In the genomic region with DNA sequence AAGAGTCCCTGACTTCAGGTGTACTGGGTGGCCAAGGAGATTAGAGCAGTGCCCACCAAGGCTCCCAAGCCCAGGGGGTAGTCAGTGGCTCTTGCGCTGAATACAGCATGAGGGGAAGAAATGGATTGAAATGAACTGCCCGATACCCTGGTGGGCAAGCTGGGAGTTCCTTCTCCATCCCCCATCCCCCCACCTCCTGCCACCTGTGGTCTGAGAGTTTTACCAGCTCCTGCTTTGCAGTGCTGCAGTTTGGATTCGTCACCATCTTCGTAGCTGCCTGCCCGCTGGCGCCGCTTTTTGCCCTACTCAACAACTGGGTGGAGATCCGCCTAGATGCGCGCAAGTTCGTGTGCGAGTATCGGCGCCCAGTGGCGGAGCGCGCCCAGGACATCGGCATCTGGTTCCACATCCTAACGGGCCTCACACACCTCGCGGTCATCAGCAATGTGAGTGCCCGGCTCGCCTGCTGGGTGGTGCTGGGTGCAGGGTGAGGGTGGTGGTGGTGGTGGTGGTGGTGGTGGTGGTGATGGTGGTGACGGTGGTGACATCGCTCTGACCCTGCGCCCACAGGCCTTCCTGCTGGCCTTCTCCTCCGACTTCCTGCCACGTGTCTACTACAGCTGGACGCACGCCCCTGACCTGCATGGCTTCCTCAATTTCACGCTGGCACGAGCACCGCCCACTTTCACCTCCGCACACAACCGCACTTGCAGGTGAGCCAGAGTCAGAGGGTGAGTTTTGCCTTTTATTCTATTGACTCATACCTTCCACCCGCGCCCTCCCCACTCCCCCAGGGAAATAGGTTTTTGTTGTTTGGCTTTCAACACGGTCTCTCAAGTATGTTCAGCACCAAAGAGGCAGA, we compare ENCODE assay signal across 8 mouse cellular contexts. TPM values are rescaled to one million over a fixed set of nuclear protein-coding genes. Genes with fewer than 3 reads are reported as not detected.
DNase-seq lines count a peak whose midpoint lies in the region; ATAC-seq and TF ChIP-seq lines count a peak whose summit lies in the region.

No protein-coding gene starts in this region.

- no peaks in the 10 kb centered on the region for H3K9me3 ChIP-seq in hindbrain, embryonic 10.5 days
- no peaks in the 10 kb centered on the region for H3K9me3 ChIP-seq in neural tube, embryonic 13.5 days

- H3K36me3 ChIP-seq in hindbrain, embryonic 10.5 days, result peaks cover 11% of the 10 kb centered on the region
- peaks cover 10% of the 10 kb centered on the region for H3K36me3 ChIP-seq in neural tube, embryonic 13.5 days

- no peak for TF ChIP-seq POLR2A in bone marrow macrophage, adult 2 months (IDR thresholded peaks at IDR 0.05; ENCODE audit: borderline replicate concordance, low read depth, low read length)

- DNase-seq in layer of hippocampus, adult 2 months (ENCODE audit: low spot score in 2 of 2), result no peak
- no peak for DNase-seq in layer of hippocampus, adult 9-10 months (ENCODE audit: low spot score)
- peak; percentile 13 for DNase-seq in hindbrain, embryonic 10.5 days (ENCODE audit: low spot score)
- DNase-seq in lung, adult 18-20 months, result peak; percentile 59 to 63
- no peak for DNase-seq in cerebellum, postnatal 36 days

- H3K27ac ChIP-seq in layer of hippocampus, adult 2 months, result no peak overlapping the region
- H3K27ac ChIP-seq in bone marrow macrophage, adult 2 months (ENCODE audit: insufficient read depth, low read depth, low read length), result no peak overlapping the region
- H3K27ac ChIP-seq in hindbrain, embryonic 10.5 days, result no peak overlapping the region
- H3K27ac ChIP-seq in neural tube, embryonic 13.5 days (replicated peaks), result no peak overlapping the region

- ATAC-seq in neural tube, embryonic 13.5 days (ENCODE audit: low read depth), result no peak
- ATAC-seq in cerebellum, adult (ENCODE audit: insufficient number of reproducible peaks, low FRiP score, low TSS enrichment), result no peak

- peak overlapping the region; percentile 45 for H3K4me2 ChIP-seq in neural tube, embryonic 13.5 days

- WGBS in hindbrain, embryonic 10.5 days, result 21% methylated on average over 38 of the region's 38 CpGs
- WGBS in neural tube, embryonic 13.5 days, result 24% methylated on average over 38 of the region's 38 CpGs

- H3K4me3 ChIP-seq in layer of hippocampus, adult 2 months, result peak overlapping the region; percentile 9; the same call in 1 of the 2 replicates
- peak overlapping the region; percentile 32 for H3K4me3 ChIP-seq in bone marrow macrophage, adult 2 months (ENCODE audit: insufficient read depth, low read length)
- peak overlapping the region; percentile 36 for H3K4me3 ChIP-seq in hindbrain, embryonic 10.5 days
- peak overlapping the region; percentile 12 for H3K4me3 ChIP-seq in neural tube, embryonic 13.5 days

- no peaks in the 10 kb centered on the region; the same call in 1 of the 2 replicates for H3K4me1 ChIP-seq in bone marrow macrophage, adult 2 months (ENCODE audit: control insufficient read depth, insufficient read depth, low read length)
- H3K4me1 ChIP-seq in hindbrain, embryonic 10.5 days (replicated peaks), result peaks cover 12% of the 10 kb centered on the region
- H3K4me1 ChIP-seq in neural tube, embryonic 13.5 days (replicated peaks), result no peaks in the 10 kb centered on the region

- no peak for TF ChIP-seq CTCF in layer of hippocampus, adult 2 months (conservative IDR thresholded peaks at IDR 0.05)
- no peak for TF ChIP-seq CTCF in bone marrow macrophage, adult 2 months (IDR thresholded peaks at IDR 0.05; ENCODE audit: low read depth, low read length)

- H3K27me3 ChIP-seq in hindbrain, embryonic 10.5 days (ENCODE audit: insufficient read depth, poor library complexity, severe bottlenecking), result peaks cover 27% of the 10 kb centered on the region; the same call in 1 of the 2 replicates
- no peaks in the 10 kb centered on the region for H3K27me3 ChIP-seq in neural tube, embryonic 13.5 days

- no peak overlapping the region for H3K9ac ChIP-seq in neural tube, embryonic 13.5 days

RNA-seq across cellular contexts. Expression of gene Ano7, which starts 27.7 kb away (rescaled TPM):
- total RNA-seq in layer of hippocampus, adult 2 months (2021), result not detected
- polyA plus RNA-seq in bone marrow macrophage, adult 2 months (2012; ENCODE audit: insufficient read depth, insufficient read length, missing spikeins), result 0.64 TPM in 1 of 2 replicates, not detected in the other
- polyA plus RNA-seq in hindbrain, embryonic 10.5 days (2016; fragmentation: Nextera tagmentation; extraction: Ambion mirVana), result 0.07 and 0.29 TPM in 2 replicates
- polyA plus RNA-seq in neural tube, embryonic 13.5 days (2015; fragmentation: Nextera tagmentation; extraction: Ambion mirVana), result 0.12 and 0.28 TPM in 2 replicates

RNA-seq across cellular contexts. Expression of gene Pask, which starts 58.1 kb away (rescaled TPM):
- total RNA-seq in layer of hippocampus, adult 2 months (2021), result 1 to 10 TPM; 4.1 to 7.2 TPM
- polyA plus RNA-seq in bone marrow macrophage, adult 2 months (2012; ENCODE audit: insufficient read depth, insufficient read length, missing spikeins), result 3.8 and 4.6 TPM in 2 replicates
- polyA plus RNA-seq in hindbrain, embryonic 10.5 days (2016; fragmentation: Nextera tagmentation; extraction: Ambion mirVana), result 19.7 and 29.7 TPM in 2 replicates
- polyA plus RNA-seq in neural tube, embryonic 13.5 days (2015; fragmentation: Nextera tagmentation; extraction: Ambion mirVana), result 4.6 and 7.1 TPM in 2 replicates

RNA-seq across cellular contexts. Expression of gene Ppp1r7, which starts 58.8 kb away (rescaled TPM):
- 10 to 100 TPM; 70.4 to 77.1 TPM for total RNA-seq in layer of hippocampus, adult 2 months (2021)
- polyA plus RNA-seq in bone marrow macrophage, adult 2 months (2012; ENCODE audit: insufficient read depth, insufficient read length, missing spikeins), result 25.8 and 29.2 TPM in 2 replicates
- 74.2 and 78.5 TPM in 2 replicates for polyA plus RNA-seq in hindbrain, embryonic 10.5 days (2016; fragmentation: Nextera tagmentation; extraction: Ambion mirVana)
- 50.5 and 58.4 TPM in 2 replicates for polyA plus RNA-seq in neural tube, embryonic 13.5 days (2015; fragmentation: Nextera tagmentation; extraction: Ambion mirVana)

Comparison
In these comparisons a context has a peak if more than half of its experiments do, and no peak if none do; other contexts are left out.
1. DNase-seq: peak in hindbrain, embryonic 10.5 days (single experiment) and lung, adult 18-20 months (2 of 2); none in layer of hippocampus, adult 2 months (0 of 2), layer of hippocampus, adult 9-10 months (single experiment) and cerebellum, postnatal 36 days (0 of 2).
2. Peak in every context shown above with its lines, with median percentiles within 50 percentile points of each other: H3K4me3 ChIP-seq.